10 mouse cellular contexts compared by ENCODE assay signal in the genomic region with DNA sequence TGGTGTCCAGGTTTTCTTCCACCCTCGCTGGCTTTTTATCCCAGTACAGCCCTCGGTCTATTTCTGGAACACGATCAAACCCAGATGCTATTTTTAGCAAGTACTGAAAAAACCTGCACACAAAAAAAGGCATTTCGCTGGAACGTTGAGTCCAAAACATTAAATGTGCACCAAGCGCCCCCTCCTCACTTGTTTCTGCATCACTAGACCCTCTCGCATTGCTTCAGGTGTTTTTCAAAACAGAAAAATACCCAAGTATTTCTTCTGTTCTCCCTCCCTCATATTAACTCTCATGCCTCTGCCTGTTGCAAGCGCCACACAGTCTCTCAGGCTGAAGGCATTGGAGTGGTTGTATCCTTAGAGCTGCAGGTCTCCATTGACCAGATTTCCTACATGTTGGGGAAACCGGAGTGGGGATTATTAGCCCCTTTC.
DNase-seq lines count a peak whose midpoint lies in the region; ATAC-seq lines count a peak whose summit lies in the region.
"Had no signal": no experiment of that assay in that cellular context is flagged by ENCODE, and none has a peak within 500 bp of the region (broad histone marks: within the 10 kb centered on the region; RNA-seq: fewer than 3 reads in every experiment).

No protein-coding gene starts in this region.

- no peaks in the 10 kb centered on the region for H3K36me3 ChIP-seq in heart, embryonic 14.5 days (ENCODE audit: control insufficient read depth, insufficient read depth, low read length)
- no peaks in the 10 kb centered on the region for H3K36me3 ChIP-seq in forebrain, embryonic 15.5 days
- no peaks in the 10 kb centered on the region for H3K36me3 ChIP-seq in midbrain, embryonic 14.5 days (ENCODE audit: control insufficient read depth, insufficient read depth, low read length)
- H3K36me3 ChIP-seq: embryonic facial prominence, embryonic 13.5 days; kidney, embryonic 15.5 days had no signal

- 21% methylated on average over 9 of the region's 9 CpGs for WGBS in heart, embryonic 14.5 days
- 20% methylated on average over 9 of the region's 9 CpGs for WGBS in forebrain, embryonic 15.5 days
- 30% methylated on average over 9 of the region's 9 CpGs for WGBS in midbrain, embryonic 14.5 days

- peaks cover 25 to 51% of the 10 kb centered on the region in 2 experiments for H3K4me1 ChIP-seq in heart, embryonic 14.5 days (ENCODE audit: control insufficient read depth in 2 of 2, insufficient read depth in 2 of 2, low read length in 2 of 2)
- H3K4me1 ChIP-seq in forebrain, embryonic 15.5 days, result peaks cover 62% of the 10 kb centered on the region
- peaks cover 46% of the 10 kb centered on the region for H3K4me1 ChIP-seq in midbrain, embryonic 14.5 days (ENCODE audit: control insufficient read depth, insufficient read depth, low read length)

- H3K9ac ChIP-seq in heart, embryonic 14.5 days (ENCODE audit: low read length), result no peak overlapping the region
- H3K9ac ChIP-seq in forebrain, embryonic 15.5 days (replicated peaks), result peak overlapping the region; percentile 73
- H3K9ac ChIP-seq in midbrain, embryonic 14.5 days (replicated peaks; ENCODE audit: low read length), result peak overlapping the region; percentile 81
- H3K9ac ChIP-seq: embryonic facial prominence, embryonic 13.5 days; kidney, embryonic 15.5 days had no signal

- DNase-seq in heart, adult 18-20 months, result no peak
- peak; percentile 52 for DNase-seq in cerebellum, adult 8-10 months
- DNase-seq in midbrain, embryonic 14.5 days, result peak; percentile 55
- DNase-seq in yolk sac, embryonic 10.5 days (ENCODE audit: low spot score), result no peak
- DNase-seq in ovary, postnatal 14 days (ENCODE audit: low spot score), result no peak
- no peak for DNase-seq in right cerebral cortex, postnatal 4 days

- H3K27me3 ChIP-seq in heart, embryonic 14.5 days (ENCODE audit: control insufficient read depth, insufficient read depth, low read length), result peaks cover 66% of the 10 kb centered on the region
- peaks cover 39% of the 10 kb centered on the region for H3K27me3 ChIP-seq in forebrain, embryonic 15.5 days
- H3K27me3 ChIP-seq in midbrain, embryonic 14.5 days (ENCODE audit: control insufficient read depth, insufficient read depth, low read length), result peaks cover 38% of the 10 kb centered on the region

- peak overlapping the region in 1 of 2 experiments; percentile 37; a peak in 2 of 4 replicates for H3K4me3 ChIP-seq in heart, embryonic 14.5 days (ENCODE audit: control insufficient read depth in 1 of 2, insufficient read depth in 1 of 2, low read depth in 1 of 2, low read length in 2 of 2)
- H3K4me3 ChIP-seq in forebrain, embryonic 15.5 days, result peak overlapping the region; percentile 62
- peak overlapping the region; percentile 47 for H3K4me3 ChIP-seq in midbrain, embryonic 14.5 days (replicated peaks; ENCODE audit: low read depth, low read length)
- H3K4me3 ChIP-seq: kidney, embryonic 15.5 days had no signal

- no peak for ATAC-seq in heart, embryonic 14.5 days (ENCODE audit: insufficient number of reproducible peaks, insufficient read depth, low FRiP score, low read depth)
- peak; percentile 11 for ATAC-seq in forebrain, embryonic 15.5 days (replicated peaks)
- ATAC-seq in midbrain, embryonic 14.5 days (ENCODE audit: low FRiP score, low TSS enrichment), result no peak

- H3K27ac ChIP-seq in heart, embryonic 14.5 days (replicated peaks in 1 of 2; ENCODE audit: control insufficient read depth in 1 of 2, insufficient read depth in 1 of 2, low read depth in 2 of 2, low read length in 2 of 2), result no peak overlapping the region
- peak overlapping the region; percentile 96 for H3K27ac ChIP-seq in forebrain, embryonic 15.5 days (replicated peaks)
- peak overlapping the region; percentile 97 for H3K27ac ChIP-seq in midbrain, embryonic 14.5 days (replicated peaks; ENCODE audit: low read depth, low read length)
- H3K27ac ChIP-seq: embryonic facial prominence, embryonic 13.5 days; kidney, embryonic 15.5 days had no signal

- no peaks in the 10 kb centered on the region for H3K9me3 ChIP-seq in heart, embryonic 14.5 days (ENCODE audit: control insufficient read depth, low read length)
- no peaks in the 10 kb centered on the region for H3K9me3 ChIP-seq in forebrain, embryonic 15.5 days
- no peaks in the 10 kb centered on the region for H3K9me3 ChIP-seq in midbrain, embryonic 14.5 days (ENCODE audit: control insufficient read depth, low read length)
- H3K9me3 ChIP-seq: embryonic facial prominence, embryonic 13.5 days; kidney, embryonic 15.5 days had no signal

- H3K4me2 ChIP-seq in heart, embryonic 14.5 days (ENCODE audit: low read length), result peak overlapping the region; percentile 82
- H3K4me2 ChIP-seq in forebrain, embryonic 15.5 days (replicated peaks), result peak overlapping the region; percentile 96
- peak overlapping the region; percentile 85 for H3K4me2 ChIP-seq in midbrain, embryonic 14.5 days (ENCODE audit: low read length)

Comparison
In these comparisons a context has a peak if more than half of its experiments do, and no peak if none do; other contexts are left out.
1. H3K27ac ChIP-seq: peak in forebrain, embryonic 15.5 days (single experiment) and midbrain, embryonic 14.5 days (single experiment); none in heart, embryonic 14.5 days (0 of 2).
2. DNase-seq: peak in cerebellum, adult 8-10 months (single experiment) and midbrain, embryonic 14.5 days (single experiment); none in heart, adult 18-20 months (0 of 2), yolk sac, embryonic 10.5 days (single experiment), ovary, postnatal 14 days (single experiment) and right cerebral cortex, postnatal 4 days (single experiment).
3. Peak in every context shown above with its lines, with median percentiles within 50 percentile points of each other: H3K4me2 ChIP-seq.